Mouse (Mus musculus): ENCODE measurements at regions not wholly inside any gene's neighbourhood (a gene's known extent, or its start where the extent isn't known, plus 50 kb on each side); places are given as distances from the start of the nearest gene placed in this dataset.

GRCm38 (mm10) chr5:133838286-133838685 lies 261.2 kb upstream of the Castor2 start:
- TF ChIP-seq NRF1 (IDR thresholded peaks at IDR 0.05; ENCODE audit: low read depth, low read length) = no peak
- no peak for TF ChIP-seq CTCF (conservative IDR thresholded peaks at IDR 0.05 in 1 of 2, IDR thresholded peaks at IDR 0.05 in 1 of 2; ENCODE audit: low read depth in 2 of 2, low read length in 2 of 2)
- no peak for TF ChIP-seq EP300 (IDR thresholded peaks at IDR 0.05; ENCODE audit: low read length)
- TF ChIP-seq E2F4 (IDR thresholded peaks at IDR 0.05; ENCODE audit: insufficient replicate concordance, low read depth, low read length) = no peak
- TF ChIP-seq TCF12 (IDR thresholded peaks at IDR 0.05; ENCODE audit: low read depth, low read length) = no peak
- no peak for TF ChIP-seq SMC3 (IDR thresholded peaks at IDR 0.05; ENCODE audit: low read depth, low read length)
- TF ChIP-seq MAFK (IDR thresholded peaks at IDR 0.05; ENCODE audit: insufficient replicate concordance, low read length) = no peak

Data from CH12.LX (cell line).